Mouse (Mus musculus): ENCODE data around the gene Gucy2c.
"Not testable (repeated sequence)": the region's sequence is repeated elsewhere in the genome, so short reads cannot be mapped to it uniquely, and the experiment has no call there.

Gene Gucy2c

GRCm38 (mm10) chr6:136803739-136804633 lies 22.4 kb upstream of the Gucy2c start, which contains the start of gene Hist4h4:
Gene Hist4h4, minus strand, starts transcription at chr6:136804415.
- DNase-seq (ENCODE audit: low spot score in 2 of 2): peak; percentile 99 to 100

GRCm38 (mm10) chr6:136803093-136803738 lies 21.7 kb upstream of the Gucy2c start:
- DNase-seq (ENCODE audit: low spot score in 2 of 2): no peak

GRCm38 (mm10) chr6:136801274-136801673 lies 19.7 kb upstream of the Gucy2c start:
- no peak for DNase-seq (ENCODE audit: low spot score in 2 of 2)

GRCm38 (mm10) chr6:136800710-136801109 lies 19.1 kb upstream of the Gucy2c start:
- DNase-seq (ENCODE audit: low spot score in 2 of 2): no peak

GRCm38 (mm10) chr6:136797874-136798693 lies 16.5 kb upstream of the Gucy2c start:
- not testable (repeated sequence) for DNase-seq (ENCODE audit: low spot score in 2 of 2)

- no peak for DNase-seq (ENCODE audit: low spot score in 2 of 2)
Observed at GRCm38 (mm10) chr6:136795850-136796249, 14.3 kb upstream of the Gucy2c start.

GRCm38 (mm10) chr6:136795110-136795509 lies 13.5 kb upstream of the Gucy2c start:
- no peak for DNase-seq (ENCODE audit: low spot score in 2 of 2)

GRCm38 (mm10) chr6:136793831-136794525 lies 12.4 kb upstream of the Gucy2c start:
- no peak for DNase-seq (ENCODE audit: low spot score in 2 of 2)

- no peak for DNase-seq (ENCODE audit: low spot score in 2 of 2)
Observed at GRCm38 (mm10) chr6:136792884-136793758, 11.6 kb upstream of the Gucy2c start.

- DNase-seq (ENCODE audit: low spot score in 2 of 2): no peak
Observed at GRCm38 (mm10) chr6:136789391-136789971, 7.9 kb upstream of the Gucy2c start.

- DNase-seq (ENCODE audit: low spot score in 2 of 2): peak; percentile 20 to 39
Observed at GRCm38 (mm10) chr6:136782761-136783160, 1.2 kb upstream of the Gucy2c start.

- no peak for DNase-seq (ENCODE audit: low spot score in 2 of 2)
Observed at GRCm38 (mm10) chr6:136782146-136782545, 581 bp upstream of the Gucy2c start.

GRCm38 (mm10) chr6:136776392-136776791 lies 5.2 kb downstream of the Gucy2c start:
- DNase-seq (ENCODE audit: low spot score in 2 of 2): no peak

GRCm38 (mm10) chr6:136769859-136770258 lies 11.7 kb downstream of the Gucy2c start:
- DNase-seq (ENCODE audit: low spot score in 2 of 2): no peak

GRCm38 (mm10) chr6:136769143-136769542 lies 12.4 kb downstream of the Gucy2c start:
- no peak for DNase-seq (ENCODE audit: low spot score in 2 of 2)

GRCm38 (mm10) chr6:136763912-136764311 lies 17.7 kb downstream of the Gucy2c start:
- no peak for DNase-seq (ENCODE audit: low spot score in 2 of 2)

GRCm38 (mm10) chr6:136750567-136750966 lies 31.0 kb downstream of the Gucy2c start:
- no peak for DNase-seq (ENCODE audit: low spot score in 2 of 2)

GRCm38 (mm10) chr6:136745586-136745985 lies 36.0 kb downstream of the Gucy2c start:
- no peak for DNase-seq (ENCODE audit: low spot score in 2 of 2)

GRCm38 (mm10) chr6:136743729-136744128 lies 37.8 kb downstream of the Gucy2c start:
- DNase-seq (ENCODE audit: low spot score in 2 of 2): no peak
